Mouse (Mus musculus) adipocyte (in vitro differentiated cells): ENCODE measurements at regions not wholly inside any gene's neighbourhood (a gene's known extent, or its start where the extent isn't known, plus 50 kb on each side); places are given as distances from the start of the nearest gene placed in this dataset.
A peak's percentile ranks its signal among the peaks of the same experiment; 100 is the strongest.
"Not testable (repeated sequence)": the region's sequence is repeated elsewhere in the genome, so short reads cannot be mapped to it uniquely, and the experiment has no call there.

ENCODE experiments used
- DNase-seq: peaks from one replicate; pipeline ENCODE4 v3.0.0-alpha.2; 2016; ENCODE audit warnings: low spot score

GRCm38 (mm10) chr1:64463715-64464290, 68.6 kb upstream of the Creb1 start:
- DNase-seq, result no peak

DNA sequence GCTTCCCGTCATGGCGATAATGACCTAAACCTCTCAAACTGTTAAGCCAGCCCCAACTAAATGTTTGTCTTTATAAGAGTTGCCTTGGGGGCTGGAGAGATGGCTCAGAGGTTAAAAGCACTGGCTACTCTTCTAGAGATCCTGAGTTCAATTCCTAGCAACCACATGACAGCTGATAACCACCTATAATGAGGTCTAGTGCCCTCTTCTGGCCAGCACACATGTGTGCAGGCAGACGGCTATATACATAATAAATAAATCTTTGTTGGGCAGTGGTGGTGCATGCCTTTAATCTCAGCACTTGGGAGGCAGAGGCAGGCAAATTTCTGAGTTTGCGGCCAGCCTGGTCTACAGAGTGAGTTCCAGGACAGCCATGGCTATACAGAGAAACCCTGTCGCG, 70.8 kb upstream of the Creb1 start:
- not testable (repeated sequence) for DNase-seq

DNA sequence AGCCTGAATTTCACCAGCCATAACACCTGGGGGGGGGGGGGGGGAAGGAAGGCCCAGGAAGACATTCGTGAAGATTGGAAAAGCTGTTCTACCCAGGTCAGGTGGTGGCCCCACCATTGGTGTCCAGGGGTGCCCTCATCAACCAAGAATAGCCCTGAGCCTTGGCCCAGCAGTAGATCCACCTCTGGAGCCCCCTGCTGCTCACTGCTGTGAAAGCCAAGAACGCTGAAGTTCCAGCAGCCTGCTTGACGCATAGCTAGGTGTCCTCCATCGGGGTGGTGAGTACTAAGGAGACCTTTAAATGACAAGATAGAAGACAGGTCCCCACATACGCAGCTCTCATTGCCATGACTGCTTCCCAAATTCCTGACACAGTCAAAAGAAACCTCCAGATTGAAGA, 74.6 kb upstream of the Creb1 start:
- no peak for DNase-seq

- DNase-seq, result no peak
These were observed 83.3 kb upstream of the Creb1 start for GRCm38 (mm10) chr1:64449141-64449540.

GRCm38 (mm10) chr1:64448090-64448489, 84.4 kb upstream of the Creb1 start:
- DNase-seq, result peak; percentile 84

- no peak for DNase-seq
These were observed 86.0 kb upstream of the Creb1 start for GRCm38 (mm10) chr1:64446492-64446891.

DNA sequence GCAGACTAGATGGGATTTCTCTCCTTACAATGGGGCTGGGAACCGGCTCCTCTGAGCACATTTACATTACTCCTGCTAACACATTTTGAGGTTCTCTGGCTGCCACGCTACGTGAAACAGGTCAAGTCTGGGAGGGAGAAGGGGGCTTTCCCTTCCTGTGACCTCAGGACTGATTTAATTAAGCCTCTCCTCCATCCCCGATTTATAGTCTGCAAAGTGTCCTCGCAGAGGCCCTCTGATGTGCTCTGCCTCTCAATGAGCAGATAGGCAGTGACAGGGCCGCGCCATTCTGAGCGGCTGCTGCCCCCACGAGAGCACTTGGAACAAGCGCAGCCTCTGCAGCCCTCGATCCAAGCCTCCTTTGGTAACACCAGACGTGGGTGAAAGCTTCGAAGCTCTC, 86.5 kb upstream of the Creb1 start:
- DNase-seq, result peak; percentile 57

DNA sequence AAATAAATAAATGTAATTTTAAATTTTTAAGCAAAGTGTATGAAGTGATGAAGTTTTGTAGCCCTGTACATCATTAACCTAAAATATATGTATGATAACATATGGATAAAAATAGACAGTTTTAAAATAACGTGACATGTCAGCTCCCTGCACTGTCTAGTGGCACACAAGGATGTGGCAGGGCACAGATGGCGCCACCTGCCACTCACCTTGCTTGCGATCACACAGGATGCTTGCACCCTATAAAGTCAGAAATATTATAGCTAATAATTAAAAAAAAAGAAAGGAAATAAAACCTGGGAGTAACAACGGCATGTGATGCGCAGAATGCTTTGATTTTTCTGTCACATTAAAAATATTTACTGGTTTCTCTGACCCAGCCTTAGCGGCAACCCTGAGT, 89.0 kb upstream of the Creb1 start:
- DNase-seq, result no peak

- DNase-seq, result no peak
These were observed 90.1 kb upstream of the Creb1 start for GRCm38 (mm10) chr1:64442179-64442874.

- DNase-seq, result no peak
These were observed 109.2 kb upstream of the Creb1 start for GRCm38 (mm10) chr1:64423256-64423655.

DNA sequence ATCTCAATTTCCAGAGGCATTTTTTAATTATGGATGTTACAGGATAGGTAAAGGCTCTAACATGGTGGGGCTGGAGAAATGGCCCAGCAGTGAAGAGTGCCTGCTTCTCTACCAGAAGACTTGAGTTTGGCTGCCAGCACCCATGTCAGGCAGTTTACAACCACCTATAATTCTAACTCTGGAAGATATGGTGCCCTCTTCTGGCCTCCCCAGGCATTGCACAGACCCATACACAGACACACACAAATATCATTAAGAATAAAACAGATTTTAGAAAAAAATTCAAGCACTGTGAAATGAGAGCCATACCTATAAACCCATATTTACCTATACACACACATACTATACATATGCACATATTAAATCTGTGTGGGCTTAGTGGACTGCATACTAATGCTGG, 113.9 kb upstream of the Creb1 start:
- DNase-seq, result no peak

- no peak for DNase-seq
These were observed 116.5 kb upstream of the Creb1 start for GRCm38 (mm10) chr1:64415906-64416305.

DNA sequence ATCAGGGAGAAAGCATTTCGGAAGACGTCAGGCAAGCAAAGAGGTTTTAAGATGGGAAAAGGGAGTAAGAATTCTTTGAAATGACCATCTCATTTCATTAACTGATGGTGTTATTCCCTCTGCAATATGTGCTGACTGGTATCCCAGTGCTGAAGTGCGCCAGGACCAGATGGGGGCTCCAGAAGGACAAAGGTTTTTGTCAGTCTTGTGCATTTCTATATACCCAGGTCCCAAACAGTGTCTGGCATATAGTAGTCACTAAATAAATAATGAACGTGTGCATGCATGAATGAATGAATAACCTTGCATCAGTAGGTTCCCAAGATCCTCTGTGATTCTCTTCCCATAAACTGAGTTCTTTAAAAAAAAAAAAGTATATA, 119.3 kb upstream of the Creb1 start:
- no peak for DNase-seq

DNA sequence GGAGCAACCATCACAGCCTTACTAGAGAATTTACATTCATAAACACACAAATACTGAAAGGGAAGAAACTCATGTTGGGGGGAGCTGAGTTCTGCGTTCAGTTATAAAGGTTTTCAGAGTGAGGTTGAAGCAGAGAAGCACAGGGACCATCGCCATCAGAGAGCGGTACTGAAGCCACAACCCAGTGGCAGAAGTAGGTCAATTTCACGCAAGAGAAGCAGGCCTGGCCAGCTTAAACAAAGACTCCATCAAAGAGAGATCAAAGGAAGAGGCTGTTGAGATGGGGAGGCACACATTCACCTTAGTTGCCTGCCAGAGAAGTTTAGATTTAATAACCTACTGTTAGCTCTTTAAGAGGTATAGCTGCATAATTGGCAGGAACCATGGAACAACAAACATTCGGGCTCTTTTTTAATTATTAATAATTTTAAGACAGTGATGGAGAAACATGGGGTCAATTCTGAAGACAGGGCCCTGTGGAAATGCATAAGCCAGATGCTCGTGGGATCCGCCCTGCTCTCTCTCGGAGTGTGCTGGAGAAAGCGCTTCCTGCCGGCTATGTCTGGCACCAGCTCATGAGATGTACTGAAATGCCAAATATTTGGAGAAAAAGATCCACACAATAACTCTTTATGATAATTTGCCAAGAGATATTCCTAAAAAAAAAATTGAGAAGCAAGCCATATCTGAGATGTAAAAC, 119.8 kb upstream of the Creb1 start:
- no peak for DNase-seq

DNA sequence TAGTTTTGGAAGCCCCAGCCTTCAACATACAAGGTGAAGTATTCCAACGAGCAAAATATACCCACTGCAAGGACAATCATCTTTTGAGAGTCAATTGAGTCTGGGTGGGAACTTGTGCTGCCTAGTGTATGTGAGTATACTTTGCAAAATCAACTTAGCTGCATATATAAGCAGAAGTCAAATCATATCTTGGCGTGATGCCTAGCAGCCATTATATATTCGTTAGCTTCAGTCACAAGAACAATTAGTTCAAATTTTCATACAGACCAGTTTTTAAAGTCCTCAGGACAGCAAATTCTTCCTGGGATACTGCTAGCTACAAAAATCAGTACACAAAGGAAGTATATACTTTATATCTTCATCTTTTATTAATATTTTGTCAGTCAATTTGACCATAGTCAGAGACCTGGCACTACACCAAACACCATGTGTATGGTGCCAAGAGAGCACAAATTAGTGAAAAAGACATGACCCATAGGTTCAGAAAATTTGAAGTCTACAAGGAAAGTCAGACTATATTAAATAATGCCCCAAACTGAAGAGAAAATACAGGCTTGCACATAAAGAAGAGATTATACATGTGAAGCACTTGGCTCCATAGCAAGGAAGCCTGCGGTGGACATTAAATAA, 120.5 kb upstream of the Creb1 start:
- no peak for DNase-seq

- peak; percentile 62 for DNase-seq
These were observed 123.5 kb upstream of the Creb1 start for GRCm38 (mm10) chr1:64408807-64409582.

DNA sequence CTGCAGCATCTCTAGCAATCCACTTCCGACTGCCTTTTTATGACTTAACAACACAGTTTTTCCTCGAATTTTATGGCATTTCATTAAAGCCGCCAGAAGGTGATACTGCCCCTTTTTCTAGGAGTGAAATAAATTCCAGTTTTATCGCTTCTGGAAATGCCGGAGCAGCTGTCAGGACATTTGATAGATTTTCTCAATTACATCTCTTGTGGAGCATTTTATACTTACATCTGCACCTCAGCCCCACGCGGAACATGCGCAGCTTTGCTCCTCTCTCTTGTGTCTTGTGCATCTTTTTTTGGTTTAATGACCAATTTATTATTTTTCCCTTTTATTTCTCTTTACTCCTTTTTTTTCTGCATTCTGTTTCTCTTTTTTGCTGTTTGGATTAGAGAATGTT, 140.9 kb upstream of the Creb1 start:
- DNase-seq, result no peak

GRCm38 (mm10) chr1:64381264-64381663, 151.2 kb upstream of the Creb1 start:
- no peak for DNase-seq

- DNase-seq, result not testable (repeated sequence)
These were observed 156.0 kb upstream of the Creb1 start for GRCm38 (mm10) chr1:64376426-64376825.

DNA sequence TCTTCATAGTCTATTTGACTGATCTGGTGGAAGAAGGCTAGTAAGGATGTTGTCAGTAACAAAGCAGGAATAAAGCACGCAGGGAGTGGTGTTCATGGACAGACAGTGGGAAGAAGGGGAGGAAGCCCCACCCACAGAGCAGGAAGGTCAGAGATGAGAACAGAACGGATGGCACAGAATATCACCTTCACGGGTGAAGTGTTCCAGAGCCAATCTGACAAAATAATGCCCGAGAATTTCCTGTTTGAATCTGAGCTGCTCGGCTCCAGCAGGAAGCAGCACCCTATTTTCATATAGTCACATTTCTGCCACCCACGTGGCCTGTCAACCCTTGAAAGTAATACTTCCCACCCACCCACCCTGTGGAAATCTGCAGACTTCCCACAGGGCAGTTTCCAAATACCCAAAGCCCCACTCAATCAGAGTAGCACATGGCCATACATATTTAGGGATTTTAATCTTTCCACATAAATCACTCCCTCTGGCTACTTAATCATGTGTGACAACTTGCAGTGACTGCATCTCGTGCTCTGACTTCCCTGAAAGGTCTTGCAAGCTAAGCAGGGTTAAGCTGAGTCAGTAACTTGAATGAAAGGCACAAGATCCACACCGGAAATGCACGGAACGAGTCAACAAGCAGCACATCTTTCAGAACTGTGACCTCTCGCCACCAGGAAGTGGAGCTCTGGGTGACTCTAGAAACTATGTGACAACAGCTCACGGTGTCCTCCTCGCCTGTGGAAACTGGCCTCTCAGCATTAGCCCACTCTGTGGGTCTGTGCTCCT, 158.0 kb upstream of the Creb1 start:
- peak; percentile 34 for DNase-seq

- no peak for DNase-seq
These were observed 168.3 kb upstream of the Creb1 start for GRCm38 (mm10) chr1:64364095-64364494.
